Mouse (Mus musculus) retina, postnatal 1 day (tissue): ENCODE measurements around the gene Tsga10ip.
"Not testable (repeated sequence)": the region's sequence is repeated elsewhere in the genome, so short reads cannot be mapped to it uniquely, and the experiment has no call there.

ENCODE experiments used
- DNase-seq: peaks from one replicate; pipeline ENCODE4 v3.0.0-alpha.2; 2012

The Tsga10ip gene

GRCm38 (mm10) chr19:5423561-5423960 lies 21.2 kb upstream of the Tsga10ip start:
- no peak for DNase-seq

GRCm38 (mm10) chr19:5422895-5423443 lies 20.6 kb upstream of the Tsga10ip start:
- no peak for DNase-seq

DNA sequence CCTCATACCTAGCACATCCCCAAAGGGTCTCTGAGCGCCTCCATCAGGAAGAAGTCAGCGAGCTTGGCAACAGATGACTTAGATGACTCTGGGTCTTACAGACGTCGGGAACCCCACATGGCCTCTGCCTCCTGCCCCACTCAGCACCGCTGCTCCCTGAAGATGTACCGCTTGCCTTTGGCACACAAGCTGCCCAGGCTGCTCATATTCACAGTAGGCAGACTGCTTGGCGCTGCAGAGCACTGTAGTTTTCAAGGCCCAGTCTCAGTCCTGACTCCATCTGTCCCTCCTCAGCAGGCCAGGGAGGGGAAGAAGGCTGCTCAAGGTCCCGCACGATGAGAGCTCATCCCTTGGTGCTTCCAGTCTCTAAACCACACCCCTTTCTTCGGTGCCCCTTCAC lies 19.9 kb upstream of the Tsga10ip start:
- DNase-seq: no peak

DNA sequence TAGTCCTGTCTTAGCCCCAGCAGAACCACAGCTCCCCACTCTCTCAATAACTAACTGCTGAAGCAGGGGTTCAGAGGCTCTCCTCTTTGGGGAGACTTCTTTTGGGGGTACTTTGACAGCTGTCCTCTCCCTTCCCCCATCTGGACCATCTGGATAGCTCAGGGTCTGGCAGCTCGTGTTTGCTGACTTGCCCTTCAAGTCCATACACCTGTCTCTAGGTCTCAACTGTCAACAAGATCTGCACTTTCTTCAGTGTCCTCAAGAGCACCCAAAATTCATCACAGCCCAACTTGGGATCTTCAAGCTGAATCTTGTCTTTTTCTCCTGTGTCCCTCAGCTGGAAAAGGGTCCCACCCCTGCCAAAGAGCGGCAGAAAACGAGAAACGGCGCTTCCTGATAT lies 19.5 kb upstream of the Tsga10ip start:
- no peak for DNase-seq

- DNase-seq: no peak
These were observed 18.3 kb upstream of the Tsga10ip start for GRCm38 (mm10) chr19:5420579-5420978.

DNA sequence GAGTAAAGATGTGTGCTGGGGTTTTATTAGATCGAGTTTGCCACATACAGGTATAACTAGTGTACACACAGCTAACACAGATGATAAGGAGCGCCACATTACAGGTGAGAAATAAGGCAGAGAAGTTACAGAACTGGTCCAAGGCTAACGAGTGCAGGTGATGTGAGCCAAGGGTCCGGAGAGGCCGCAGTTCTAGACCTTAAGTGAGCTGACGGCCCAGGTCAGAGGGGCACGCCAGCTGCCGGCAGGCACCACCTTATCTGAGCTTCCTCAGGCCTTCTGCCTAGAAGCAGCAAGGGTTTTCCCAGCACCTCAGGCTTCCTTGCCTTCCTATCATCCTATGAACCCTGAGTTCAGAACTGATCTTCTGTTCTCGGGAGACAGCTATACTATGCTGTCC lies 17.3 kb upstream of the Tsga10ip start:
- DNase-seq: no peak

DNA sequence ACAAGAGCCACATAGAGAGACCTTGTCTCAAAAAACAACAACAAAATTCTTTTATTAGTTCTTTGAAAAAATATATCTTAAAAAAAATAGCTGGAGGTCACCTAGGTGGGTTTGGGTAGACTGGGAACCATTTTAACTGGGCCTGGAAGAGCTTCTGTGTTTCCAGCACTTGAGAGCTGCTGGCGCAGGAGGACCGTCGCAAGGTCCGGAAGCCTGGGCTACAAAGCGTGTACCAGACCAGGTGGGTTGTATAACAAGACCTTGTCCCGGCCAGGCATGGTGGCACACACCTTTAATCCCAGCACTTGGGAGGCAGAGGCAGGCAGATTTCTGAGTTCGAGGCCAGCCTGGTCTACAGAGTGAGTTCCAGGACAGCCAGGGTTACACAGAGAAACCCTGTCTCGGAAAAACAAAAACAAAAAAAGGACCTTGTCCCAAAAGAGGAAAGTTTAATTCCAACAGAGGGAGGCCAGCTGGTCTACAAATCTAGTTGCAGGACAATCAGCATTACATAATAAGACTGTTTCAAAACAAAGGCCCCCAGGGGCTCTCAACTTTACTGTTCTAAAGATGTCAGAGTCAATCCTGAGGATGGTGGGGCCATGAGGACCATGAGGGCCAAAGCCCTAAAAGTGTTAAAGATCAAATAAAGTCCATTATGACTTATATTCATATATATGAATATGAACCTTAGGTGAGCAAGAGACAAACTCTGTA lies 16.6 kb upstream of the Tsga10ip start:
- DNase-seq: no peak

- no peak for DNase-seq
These were observed 12.2 kb upstream of the Tsga10ip start for GRCm38 (mm10) chr19:5414534-5414957.

- no peak for DNase-seq
These were observed 11.5 kb upstream of the Tsga10ip start for GRCm38 (mm10) chr19:5413840-5414239.

DNA sequence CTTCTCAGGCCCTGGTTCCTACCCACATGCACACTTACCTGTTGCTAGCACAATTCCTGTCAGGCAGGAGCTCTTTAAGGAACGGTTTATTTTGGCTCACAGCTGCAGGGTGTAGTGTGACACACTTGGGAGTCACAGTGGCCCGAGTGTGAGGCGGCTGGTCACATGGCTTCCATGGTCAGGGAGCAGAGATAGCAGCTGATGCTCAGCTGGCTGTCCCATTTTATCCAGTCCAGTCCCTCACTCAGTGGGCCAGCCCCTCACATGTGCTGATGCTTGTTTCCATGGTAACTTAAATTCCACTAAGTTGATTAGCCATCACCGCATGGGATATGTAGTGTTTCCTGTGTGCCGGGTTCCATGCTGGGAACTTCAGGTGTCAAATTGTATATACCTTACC lies 9.6 kb upstream of the Tsga10ip start:
- no peak for DNase-seq

DNA sequence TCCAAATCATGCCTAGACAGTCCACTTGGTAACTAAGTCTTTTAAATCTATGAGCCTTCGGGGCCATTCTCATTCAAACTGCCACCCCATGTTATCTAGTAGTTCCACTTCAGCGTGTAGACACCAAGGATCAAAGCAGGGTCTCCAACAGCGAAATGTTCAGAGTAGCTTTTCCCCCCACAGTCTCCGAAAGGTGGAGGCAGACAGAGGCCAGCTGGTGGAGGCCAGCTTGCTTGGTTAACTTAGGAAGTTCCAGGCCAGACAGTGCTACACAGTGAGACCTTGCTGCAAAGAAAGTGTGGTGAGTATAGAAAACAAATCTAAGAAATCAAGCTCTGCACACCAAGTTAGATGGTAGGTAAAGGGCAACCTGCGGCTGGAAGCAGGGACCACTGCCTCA lies 8.3 kb upstream of the Tsga10ip start:
- DNase-seq: no peak

DNA sequence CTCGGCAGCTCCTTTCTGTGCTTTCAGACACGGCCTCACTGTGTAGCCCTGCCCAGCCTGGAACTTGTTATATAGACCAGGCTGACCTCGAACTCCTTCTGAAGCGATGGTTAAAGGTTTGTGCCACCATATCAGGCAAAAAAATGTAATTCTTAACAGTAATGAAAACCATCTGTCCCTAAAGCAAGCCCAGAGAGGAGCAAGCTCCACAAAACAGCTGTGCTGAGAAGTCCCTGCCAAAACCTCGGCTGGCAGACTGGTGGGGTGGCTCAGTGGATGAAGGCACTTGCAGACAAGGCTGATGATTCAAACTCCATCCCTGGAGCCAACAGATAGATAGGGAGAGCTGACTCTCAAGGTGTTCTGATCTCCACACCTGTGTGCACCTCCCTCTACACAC lies 6.7 kb upstream of the Tsga10ip start:
- DNase-seq: no peak

GRCm38 (mm10) chr19:5408057-5409001 lies 6.0 kb upstream of the Tsga10ip start:
- DNase-seq: no peak

GRCm38 (mm10) chr19:5407133-5407532 lies 4.8 kb upstream of the Tsga10ip start:
- peak; percentile 82 for DNase-seq

- peak; percentile 81 for DNase-seq
These were observed 4.3 kb upstream of the Tsga10ip start for GRCm38 (mm10) chr19:5406531-5407126.

- peak; percentile 32 for DNase-seq
These were observed 3.6 kb upstream of the Tsga10ip start for GRCm38 (mm10) chr19:5405924-5406323.

DNA sequence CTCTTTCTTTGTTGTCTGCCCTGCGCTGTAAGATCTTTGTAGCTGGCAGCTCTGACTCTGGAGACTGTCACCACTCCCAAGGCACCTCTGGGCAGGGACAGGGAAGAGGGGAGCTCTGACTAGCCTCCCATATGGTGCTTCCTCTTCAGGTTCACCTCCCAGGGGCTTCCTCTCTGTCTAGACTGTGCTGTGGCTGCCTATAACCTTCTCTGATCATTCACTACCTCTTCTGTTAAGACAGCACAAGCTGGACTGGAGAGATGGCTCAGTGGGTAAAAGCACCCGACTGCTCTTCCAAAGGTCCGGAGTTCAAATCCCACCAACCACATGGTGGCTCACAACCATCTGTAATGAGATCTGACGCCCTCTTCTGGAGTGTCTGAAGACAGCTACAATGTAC lies 1.3 kb downstream of the Tsga10ip start:
- not testable (repeated sequence) for DNase-seq

DNA sequence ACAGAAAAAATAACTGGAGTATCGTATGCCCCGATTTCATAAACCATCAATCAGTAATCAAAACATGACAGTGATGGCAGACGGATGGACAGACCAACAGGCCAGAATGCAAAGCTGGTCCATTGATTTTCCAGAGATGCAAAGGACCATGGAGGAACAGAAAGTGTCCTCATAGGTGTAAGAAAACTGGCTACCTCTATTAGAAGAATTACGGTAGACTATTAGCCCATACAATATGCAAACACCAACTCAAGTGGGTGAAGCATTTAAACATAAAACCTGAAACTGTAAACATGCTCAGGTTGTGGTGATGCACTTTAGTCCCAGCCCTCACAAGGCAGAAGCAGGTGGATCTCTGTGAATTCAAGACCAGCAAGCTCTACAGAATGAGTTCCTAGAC lies 7.0 kb downstream of the Tsga10ip start:
- DNase-seq: no peak

DNA sequence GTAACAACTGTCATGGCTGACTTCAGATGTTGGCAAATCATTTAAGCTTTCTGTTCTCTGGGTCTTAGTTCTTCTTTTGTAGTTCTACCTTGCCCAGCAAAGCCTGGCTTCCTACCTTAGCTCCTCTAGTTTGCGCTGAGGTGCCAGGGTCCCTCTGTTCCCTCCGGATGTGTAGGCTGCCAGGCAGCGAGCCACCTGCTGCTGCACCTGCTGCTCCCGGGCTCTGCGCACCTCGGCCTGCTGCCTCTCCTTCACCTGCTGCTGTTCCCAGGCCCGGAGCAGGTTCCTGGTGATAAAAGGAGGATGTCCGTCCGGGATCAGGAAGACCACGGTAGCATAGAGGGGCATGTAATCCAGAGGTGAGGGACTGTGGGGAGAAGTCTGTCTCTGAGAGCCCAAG lies 8.2 kb downstream of the Tsga10ip start:
- no peak for DNase-seq

- peak; percentile 56 for DNase-seq
These were observed 9.4 kb downstream of the Tsga10ip start for GRCm38 (mm10) chr19:5392892-5393291.

DNA sequence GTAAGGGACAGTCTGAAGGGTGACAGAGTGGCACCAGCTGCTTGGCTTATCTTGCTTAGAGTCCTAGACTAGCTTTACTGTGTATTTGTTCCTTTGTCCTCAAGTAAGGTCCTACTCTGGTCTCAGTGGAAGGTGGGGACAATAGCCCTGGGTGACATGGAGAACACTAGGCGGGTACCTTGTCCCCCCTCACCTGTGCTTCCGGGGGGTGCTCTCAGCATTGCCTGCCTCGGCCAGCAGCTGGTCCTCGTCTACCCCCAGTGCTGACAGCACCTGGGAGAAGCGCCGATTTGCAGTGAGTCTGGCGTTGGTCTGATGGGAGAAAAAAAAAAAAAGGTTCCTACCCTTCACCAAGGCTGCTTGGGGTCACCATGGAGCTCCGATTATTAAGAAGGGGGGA lies 11.9 kb downstream of the Tsga10ip start:
- no peak for DNase-seq

- DNase-seq: no peak
These were observed 12.7 kb downstream of the Tsga10ip start for GRCm38 (mm10) chr19:5389647-5390046.

GRCm38 (mm10) chr19:5388588-5389242 lies 13.6 kb downstream of the Tsga10ip start, which contains the start of gene Sart1:
Sart1 (minus strand) TSS chr19:5388703.
- peak; percentile 98 for DNase-seq
